Mouse (Mus musculus) heart, adult 9 months (tissue): ENCODE results near the gene Wfdc9.

Experiments
- DNase-seq, 2 experiments: peaks; one replicate each; pipeline ENCODE4 v3.0.0; 2022; ENCODE audit warnings: low spot score in 2 of 2

Wfdc9 gene

GRCm38 (mm10) chr2:164619050-164619449, 37.3 kb downstream of the Wfdc9 start:
- no peak for DNase-seq

- DNase-seq, result no peak
Observed at GRCm38 (mm10) chr2:164615386-164615785, 41.0 kb downstream of the Wfdc9 start.

GRCm38 (mm10) chr2:164613471-164613870, 42.9 kb downstream of the Wfdc9 start, which contains the start of the genes Wfdc6b and Wfdc8:
Wfdc6b (plus strand) TSS chr2:164613522.
Wfdc8 (minus strand) TSS chr2:164613626.
- peak; percentile 14 to 47 for DNase-seq

- no peak for DNase-seq
Observed at GRCm38 (mm10) chr2:164608781-164609180, 47.6 kb downstream of the Wfdc9 start.

- DNase-seq, result no peak
Observed at GRCm38 (mm10) chr2:164604411-164604810, 52.0 kb downstream of the Wfdc9 start.

GRCm38 (mm10) chr2:164603482-164603881, 52.9 kb downstream of the Wfdc9 start:
- no peak for DNase-seq

GRCm38 (mm10) chr2:164600179-164600578, 56.2 kb downstream of the Wfdc9 start:
- DNase-seq, result no peak
